23 mouse cellular contexts compared by ENCODE assay signal in the genomic region with DNA sequence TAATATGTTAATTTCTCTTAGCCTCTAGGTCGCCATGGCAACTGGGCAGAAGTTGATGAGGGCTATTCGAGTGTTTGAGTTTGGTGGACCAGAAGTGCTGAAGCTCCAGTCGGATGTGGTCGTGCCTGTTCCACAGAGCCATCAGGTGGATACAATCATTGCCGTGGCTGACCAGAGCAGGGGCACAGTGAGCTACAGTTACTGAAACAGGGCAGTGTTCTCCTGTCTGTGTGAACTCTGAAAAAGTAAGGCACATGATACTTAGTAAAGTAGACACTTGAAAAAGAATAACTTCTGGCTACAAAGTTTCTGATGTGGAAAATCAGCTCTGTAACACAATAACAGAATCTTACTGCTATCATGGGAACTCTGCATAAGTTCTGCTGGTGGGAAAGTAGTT. TPM values are rescaled to one million over a fixed set of nuclear protein-coding genes. Genes with fewer than 3 reads are reported as not detected.
"Had no signal": no experiment of that assay in that cellular context is flagged by ENCODE, and none has a peak within 500 bp of the region (broad histone marks: within the 10 kb centered on the region; RNA-seq: fewer than 3 reads in every experiment).

No protein-coding gene starts in this region.

- H3K36me3 ChIP-seq: hindbrain, embryonic 12.5 days; intestine, embryonic 15.5 days had no signal

- H3K4me3 ChIP-seq: heart, embryonic 10.5 days; heart, embryonic 12.5 days; hindbrain, embryonic 10.5 days; hindbrain, embryonic 12.5 days; intestine, embryonic 15.5 days; layer of hippocampus, adult 2 months; left cerebral cortex, adult 2 months; limb, embryonic 10.5 days; limb, embryonic 12.5 days had no signal

- DNase-seq: forebrain, postnatal 0 days; gastrocnemius, postnatal 14 days; gastrocnemius, postnatal 36 days; heart, adult 11 months; heart, postnatal 10 days; heart, postnatal 4 days; kidney, postnatal 14 days; liver had no signal

- ATAC-seq: forebrain, postnatal 0 days; hindbrain, embryonic 16.5 days; inflammation-experienced regulatory T-cells, adult 6 months; intestine, embryonic 15.5 days; intestine, postnatal 0 days had no signal

- H3K27me3 ChIP-seq: heart, embryonic 12.5 days; hindbrain, embryonic 12.5 days; intestine, embryonic 15.5 days; limb, embryonic 12.5 days had no signal

- H3K9me3 ChIP-seq: heart, embryonic 10.5 days; heart, embryonic 12.5 days; hindbrain, embryonic 10.5 days; hindbrain, embryonic 12.5 days; intestine, embryonic 15.5 days; limb, embryonic 10.5 days; limb, embryonic 12.5 days had no signal

- H3K4me2 ChIP-seq: heart, embryonic 12.5 days; hindbrain, embryonic 12.5 days; hindbrain, embryonic 14.5 days; intestine, embryonic 15.5 days; limb, embryonic 12.5 days; liver, embryonic 11.5 days had no signal

- H3K27ac ChIP-seq: heart, embryonic 10.5 days; hindbrain, embryonic 10.5 days; hindbrain, embryonic 12.5 days; hindbrain, embryonic 14.5 days; intestine, embryonic 15.5 days; kidney, postnatal 0 days; layer of hippocampus, adult 2 months; left cerebral cortex, adult 2 months; limb, embryonic 10.5 days; limb, embryonic 12.5 days had no signal

- H3K4me1 ChIP-seq: heart, embryonic 10.5 days; heart, embryonic 12.5 days; hindbrain, embryonic 10.5 days; hindbrain, embryonic 12.5 days; limb, embryonic 10.5 days; limb, embryonic 12.5 days had no signal

- H3K9ac ChIP-seq: forebrain, postnatal 0 days; heart, embryonic 12.5 days; hindbrain, embryonic 12.5 days; hindbrain, embryonic 14.5 days; intestine, embryonic 15.5 days; limb, embryonic 12.5 days had no signal

RNA-seq across cellular contexts. Expression of a gene that starts 58.8 kb away (rescaled TPM):
- total RNA-seq: gastrocnemius, postnatal 36 days had no signal
- polyA plus RNA-seq: inflammation-experienced regulatory T-cells, adult 6 months; kidney, postnatal 0 days; liver, embryonic 11.5 days had no signal
